Mouse (Mus musculus) hindbrain, embryonic 16.5 days (tissue): Measurements from ENCODE around the gene Tgfb2. TPM values are rescaled to one million over a fixed set of nuclear protein-coding genes. Genes with fewer than 3 reads are reported as not detected.

Experiments
- ATAC-seq: fragments of 200-750 bp; cut with Nextera tagmentation; 2 replicates; pipeline ENCODE4 v1.8.0; 2017; ENCODE audit warnings: moderate TSS enrichment, moderate library complexity
- H3K27ac ChIP-seq: fragments of 300-500 bp; sonication (generic); 2 replicates; pipeline ENCODE4 v1.5.1; 2014; ENCODE audit warnings: low read depth, mild to moderate bottlenecking, control low read depth, low read length, moderate library complexity
- H3K27me3 ChIP-seq: fragments of 300-500 bp; sonication (generic); replicated peaks from 2 replicates; pipeline ENCODE4 v1.6.1; 2014; ENCODE audit warnings: low read length; ENCODE audit not compliant: control insufficient read depth, insufficient read depth
- H3K36me3 ChIP-seq: fragments of 300-500 bp; sonication (generic); 2 replicates; pipeline ENCODE4 v1.6.1; 2014; ENCODE audit warnings: mild to moderate bottlenecking, low read length, moderate library complexity, mixed read lengths; ENCODE audit not compliant: control insufficient read depth, insufficient read depth
- H3K4me1 ChIP-seq: fragments of 300-500 bp; sonication (generic); 2 replicates; pipeline ENCODE4 v1.6.1; 2014; ENCODE audit warnings: low read depth, low read length; ENCODE audit not compliant: control insufficient read depth, insufficient read depth
- H3K4me2 ChIP-seq: fragments of 300-500 bp; sonication (generic); 2 replicates; pipeline ENCODE4 v1.6.1; 2014; ENCODE audit warnings: mild to moderate bottlenecking, low read length, control low read depth, moderate library complexity
- H3K4me3 ChIP-seq: fragments of 300-500 bp; sonication (generic); 2 replicates; pipeline ENCODE4 v1.5.1; 2014; ENCODE audit warnings: mild to moderate bottlenecking, low read length, control low read depth, moderate library complexity
- H3K9ac ChIP-seq: fragments of 300-500 bp; sonication (generic); 2 replicates; pipeline ENCODE4 v1.6.1; 2014; ENCODE audit warnings: low read depth, mild to moderate bottlenecking, control low read depth, low read length, moderate library complexity
- H3K9me3 ChIP-seq: fragments of 300-500 bp; sonication (generic); 2 replicates; pipeline ENCODE4 v1.6.1; 2014; ENCODE audit warnings: mild to moderate bottlenecking, low read length, moderate library complexity; ENCODE audit not compliant: control insufficient read depth
- WGBS: fragments of 180-500 bp; shearing (Covaris S2); extraction: QIAGEN DNeasy Blood & Tissue Kit; methylation state at CpG from one replicate; pipeline ENCODE4 v1.1.7; 2014; 5-methylcytosine and 5-hydroxymethylcytosine counted together
- polyA plus RNA-seq: library from polyadenylated mRNA; unstranded; fragments of >200 nt; fragmentation: Nextera tagmentation; extraction: Ambion mirVana; gene quantifications from 2 replicates; pipeline ENCODE4 v1.2.1, GENCODE M21; 2015

Tgfb2 gene
- polyA plus RNA-seq, 1 experiment from 2014 or later = 35.7 TPM

- no peaks in the 10 kb centered on the region for H3K9me3 ChIP-seq
- H3K27ac ChIP-seq = no peak overlapping the region
- no peaks in the 10 kb centered on the region for H3K36me3 ChIP-seq
- no peaks in the 10 kb centered on the region for H3K27me3 ChIP-seq
- H3K4me2 ChIP-seq = no peak overlapping the region
- ATAC-seq = no peak
- no peak overlapping the region for H3K4me3 ChIP-seq
- H3K4me1 ChIP-seq = peaks cover 3% of the 10 kb centered on the region
- no peak overlapping the region for H3K9ac ChIP-seq
- WGBS = 89% methylated on average over 5 of the region's 5 CpGs
Measured at GRCm38 (mm10) chr1:186610481-186610880, 95.3 kb downstream of the Tgfb2 start.

- peaks cover 3% of the 10 kb centered on the region for H3K4me1 ChIP-seq
- 6% methylated on average over 8 of the region's 10 CpGs for WGBS
- H3K36me3 ChIP-seq = no peaks in the 10 kb centered on the region
- no peak overlapping the region for H3K9ac ChIP-seq
- H3K27ac ChIP-seq = no peak overlapping the region
- no peaks in the 10 kb centered on the region for H3K9me3 ChIP-seq
- H3K4me2 ChIP-seq = peak overlapping the region; percentile 11
- H3K4me3 ChIP-seq = no peak overlapping the region
- no peaks in the 10 kb centered on the region for H3K27me3 ChIP-seq
- peak; percentile 90 for ATAC-seq
Measured at GRCm38 (mm10) chr1:186609793-186610233, 96.0 kb downstream of the Tgfb2 start.

GRCm38 (mm10) chr1:186608116-186608515 lies 97.7 kb downstream of the Tgfb2 start:
- peaks cover 3% of the 10 kb centered on the region for H3K4me1 ChIP-seq
- WGBS = 90% methylated on average over 3 of the region's 3 CpGs
- ATAC-seq = no peak
- H3K27me3 ChIP-seq = no peaks in the 10 kb centered on the region
- no peak overlapping the region for H3K9ac ChIP-seq
- H3K4me2 ChIP-seq = no peak overlapping the region
- H3K4me3 ChIP-seq = no peak overlapping the region
- no peaks in the 10 kb centered on the region for H3K36me3 ChIP-seq
- no peaks in the 10 kb centered on the region for H3K9me3 ChIP-seq
- H3K27ac ChIP-seq = no peak overlapping the region

GRCm38 (mm10) chr1:186605635-186606034 lies 100.2 kb downstream of the Tgfb2 start:
- 75% methylated on average over 2 of the region's 2 CpGs for WGBS
- Histone ChIP-seq H3K4me3 (no peak overlapping the region), H3K9ac (no peak overlapping the region), H3K36me3 (no peaks in the 10 kb centered on the region), H3K4me2 (no peak overlapping the region), H3K27me3 (no peaks in the 10 kb centered on the region), H3K4me1 (peaks cover 3% of the 10 kb centered on the region), H3K27ac (no peak overlapping the region), H3K9me3 (no peaks in the 10 kb centered on the region)
- no peak for ATAC-seq

- Histone ChIP-seq H3K27me3 (no peaks in the 10 kb centered on the region), H3K27ac (no peak overlapping the region), H3K4me2 (no peak overlapping the region), H3K36me3 (no peaks in the 10 kb centered on the region), H3K4me1 (no peaks in the 10 kb centered on the region), H3K9me3 (no peaks in the 10 kb centered on the region), H3K4me3 (no peak overlapping the region), H3K9ac (no peak overlapping the region)
- ATAC-seq = no peak
- 82% methylated on average over 5 of the region's 5 CpGs for WGBS
Measured at GRCm38 (mm10) chr1:186604124-186604523, 101.7 kb downstream of the Tgfb2 start.

- Histone ChIP-seq H3K9me3 (no peaks in the 10 kb centered on the region), H3K4me2 (no peak overlapping the region), H3K27ac (no peak overlapping the region), H3K4me3 (no peak overlapping the region), H3K36me3 (no peaks in the 10 kb centered on the region), H3K9ac (no peak overlapping the region), H3K4me1 (no peaks in the 10 kb centered on the region), H3K27me3 (no peaks in the 10 kb centered on the region)
- WGBS = 91% methylated on average over 2 of the region's 2 CpGs
- no peak for ATAC-seq
Measured at GRCm38 (mm10) chr1:186588226-186588625, 117.6 kb downstream of the Tgfb2 start.

- no peak overlapping the region for H3K27ac ChIP-seq
- H3K9ac ChIP-seq = no peak overlapping the region
- no peaks in the 10 kb centered on the region for H3K36me3 ChIP-seq
- no peaks in the 10 kb centered on the region for H3K9me3 ChIP-seq
- H3K4me3 ChIP-seq = no peak overlapping the region
- H3K27me3 ChIP-seq = no peaks in the 10 kb centered on the region
- WGBS = 74% methylated on average over 8 of the region's 8 CpGs
- no peak overlapping the region for H3K4me2 ChIP-seq
- no peak for ATAC-seq
- no peaks in the 10 kb centered on the region for H3K4me1 ChIP-seq
Measured at GRCm38 (mm10) chr1:186587065-186587804, 118.6 kb downstream of the Tgfb2 start.

- Histone ChIP-seq H3K4me3 (no peak overlapping the region), H3K9me3 (no peaks in the 10 kb centered on the region), H3K27me3 (no peaks in the 10 kb centered on the region), H3K9ac (no peak overlapping the region), H3K27ac (no peak overlapping the region), H3K36me3 (no peaks in the 10 kb centered on the region), H3K4me1 (no peaks in the 10 kb centered on the region), H3K4me2 (no peak overlapping the region)
- WGBS = 76% methylated on average over 2 of the region's 2 CpGs
- no peak for ATAC-seq
Measured at GRCm38 (mm10) chr1:186585571-186586164, 120.1 kb downstream of the Tgfb2 start.

- H3K36me3 ChIP-seq = no peaks in the 10 kb centered on the region
- H3K4me1 ChIP-seq = no peaks in the 10 kb centered on the region
- H3K9ac ChIP-seq = no peak overlapping the region
- ATAC-seq = no peak
- no peak overlapping the region for H3K4me3 ChIP-seq
- no peaks in the 10 kb centered on the region for H3K27me3 ChIP-seq
- H3K4me2 ChIP-seq = no peak overlapping the region
- H3K9me3 ChIP-seq = no peaks in the 10 kb centered on the region
- H3K27ac ChIP-seq = no peak overlapping the region
Measured at GRCm38 (mm10) chr1:186583933-186584332, 121.9 kb downstream of the Tgfb2 start.
